Mouse (Mus musculus): Measurements from ENCODE around the gene Reep1. TPM values are rescaled to one million over a fixed set of nuclear protein-coding genes. Genes with fewer than 3 reads are reported as not detected.

Reep1 gene
- polyA plus RNA-seq, 1 experiment from 2014 or later, result 167 TPM

GRCm38 (mm10) chr6:71710323-71710722, 3.0 kb downstream of the Reep1 start:
- Histone ChIP-seq H3K9ac (ENCODE audit: low read length) (no peak overlapping the region), H3K4me2 (ENCODE audit: low read length) (no peak overlapping the region; the same call in 1 of the 2 replicates), H3K4me3 (ENCODE audit: low read depth, low read length) (no peak overlapping the region), H3K36me3 (ENCODE audit: control insufficient read depth, insufficient read depth, low read length) (0 out of 2 replicates have a peak, but pooled peaks cover 7% of the 10 kb centered on the region), H3K27ac (ENCODE audit: low read depth, low read length) (no peak overlapping the region), H3K9me3 (replicated peaks; ENCODE audit: control insufficient read depth, low read length) (no peaks in the 10 kb centered on the region), H3K27me3 (replicated peaks; ENCODE audit: control insufficient read depth, insufficient read depth, low read length) (no peaks in the 10 kb centered on the region), H3K4me1 (ENCODE audit: control insufficient read depth, insufficient read depth, low read length) (peaks cover 9% of the 10 kb centered on the region)
- ATAC-seq (no peak), DNase-seq (ENCODE audit: low spot score) (no peak)
- WGBS, result 95% methylated on average over 3 of the region's 3 CpGs

GRCm38 (mm10) chr6:71711201-71711600, 3.8 kb downstream of the Reep1 start:
- no peaks in the 10 kb centered on the region for H3K27me3 ChIP-seq (replicated peaks; ENCODE audit: control insufficient read depth, insufficient read depth, low read length)
- H3K4me1 ChIP-seq (ENCODE audit: control insufficient read depth, insufficient read depth, low read length), result peaks cover 9% of the 10 kb centered on the region
- 43% methylated on average over 5 of the region's 5 CpGs for WGBS
- H3K9me3 ChIP-seq (replicated peaks; ENCODE audit: control insufficient read depth, low read length), result no peaks in the 10 kb centered on the region
- DNase-seq (ENCODE audit: low spot score) (peak; percentile 11), ATAC-seq (no peak)
- H3K27ac ChIP-seq (ENCODE audit: low read depth, low read length), result no peak overlapping the region
- no peak overlapping the region for H3K4me2 ChIP-seq (ENCODE audit: low read length)
- H3K9ac ChIP-seq (ENCODE audit: low read length), result no peak overlapping the region
- 0 out of 2 replicates have a peak, but pooled peaks cover 7% of the 10 kb centered on the region for H3K36me3 ChIP-seq (ENCODE audit: control insufficient read depth, insufficient read depth, low read length)
- no peak overlapping the region for H3K4me3 ChIP-seq (ENCODE audit: low read depth, low read length)

DNA sequence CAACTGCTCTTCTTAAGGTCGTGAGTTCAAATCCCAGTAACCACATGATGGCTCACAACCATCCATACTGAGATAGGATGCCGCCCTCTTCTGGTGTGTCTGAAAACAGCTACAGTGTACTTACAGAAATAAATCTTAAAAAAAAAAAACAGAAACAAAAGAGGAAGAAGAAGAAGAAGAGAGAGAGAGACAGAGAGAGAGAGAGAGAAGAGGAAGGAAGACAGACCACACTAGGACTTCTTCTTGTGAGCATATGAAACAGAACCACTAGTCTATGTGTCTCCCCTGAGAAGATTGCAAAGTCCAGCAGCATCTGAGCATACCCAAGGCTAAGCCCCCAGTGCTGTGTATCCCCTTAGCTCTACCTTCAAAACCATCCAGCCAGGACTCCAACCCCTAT, 6.2 kb downstream of the Reep1 start:
- H3K4me3 ChIP-seq (ENCODE audit: low read depth, low read length), result no peak overlapping the region
- ATAC-seq, result no peak
- WGBS, result 77% methylated on average over 2 of the region's 2 CpGs
- H3K4me2 ChIP-seq (ENCODE audit: low read length), result no peak overlapping the region
- no peaks in the 10 kb centered on the region for H3K27me3 ChIP-seq (replicated peaks; ENCODE audit: control insufficient read depth, insufficient read depth, low read length)
- no peaks in the 10 kb centered on the region for H3K9me3 ChIP-seq (replicated peaks; ENCODE audit: control insufficient read depth, low read length)
- DNase-seq (ENCODE audit: low spot score), result no peak
- no peak overlapping the region for H3K9ac ChIP-seq (ENCODE audit: low read length)
- 0 out of 2 replicates have a peak, but pooled peaks cover 7% of the 10 kb centered on the region for H3K36me3 ChIP-seq (ENCODE audit: control insufficient read depth, insufficient read depth, low read length)
- no peak overlapping the region for H3K27ac ChIP-seq (ENCODE audit: low read depth, low read length)
- peaks cover 9% of the 10 kb centered on the region for H3K4me1 ChIP-seq (ENCODE audit: control insufficient read depth, insufficient read depth, low read length)

GRCm38 (mm10) chr6:71715006-71715405, 7.6 kb downstream of the Reep1 start:
- no peaks in the 10 kb centered on the region for H3K9me3 ChIP-seq (replicated peaks; ENCODE audit: control insufficient read depth, low read length)
- 0 out of 2 replicates have a peak, but pooled peaks cover 7% of the 10 kb centered on the region for H3K36me3 ChIP-seq (ENCODE audit: control insufficient read depth, insufficient read depth, low read length)
- H3K4me3 ChIP-seq (ENCODE audit: low read depth, low read length), result no peak overlapping the region
- H3K27ac ChIP-seq (ENCODE audit: low read depth, low read length), result no peak overlapping the region
- no peaks in the 10 kb centered on the region for H3K27me3 ChIP-seq (replicated peaks; ENCODE audit: control insufficient read depth, insufficient read depth, low read length)
- H3K9ac ChIP-seq (ENCODE audit: low read length), result no peak overlapping the region
- no peak for DNase-seq (ENCODE audit: low spot score)
- H3K4me2 ChIP-seq (ENCODE audit: low read length), result no peak overlapping the region
- WGBS, result 74% methylated on average over 5 of the region's 5 CpGs
- ATAC-seq, result no peak
- no peaks in the 10 kb centered on the region for H3K4me1 ChIP-seq (ENCODE audit: control insufficient read depth, insufficient read depth, low read length)

DNA sequence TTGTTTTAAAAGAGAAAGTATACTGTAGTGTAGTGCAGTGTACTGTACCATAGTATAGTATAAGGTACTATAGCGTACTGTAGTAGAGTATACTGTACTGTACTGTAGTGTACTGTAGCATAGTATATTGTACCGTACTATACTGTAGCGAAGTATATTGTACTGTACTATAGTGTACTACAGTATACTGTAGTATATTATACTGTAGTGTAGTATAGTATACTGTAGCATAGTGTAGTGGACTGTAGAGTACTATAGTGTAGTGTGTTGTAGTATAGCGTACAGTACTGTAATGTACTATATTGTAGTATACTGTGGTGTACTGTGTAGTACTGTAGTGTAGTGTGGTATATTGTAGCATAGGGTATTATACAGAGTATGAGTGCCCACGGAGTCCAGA, 9.1 kb downstream of the Reep1 start:
- Histone ChIP-seq H3K27ac (ENCODE audit: low read depth, low read length) (no peak overlapping the region), H3K4me1 (ENCODE audit: control insufficient read depth, insufficient read depth, low read length) (no peaks in the 10 kb centered on the region), H3K4me3 (ENCODE audit: low read depth, low read length) (no peak overlapping the region), H3K9ac (ENCODE audit: low read length) (no peak overlapping the region), H3K9me3 (replicated peaks; ENCODE audit: control insufficient read depth, low read length) (no peaks in the 10 kb centered on the region), H3K27me3 (replicated peaks; ENCODE audit: control insufficient read depth, insufficient read depth, low read length) (no peaks in the 10 kb centered on the region), H3K36me3 (ENCODE audit: control insufficient read depth, insufficient read depth, low read length) (no peaks in the 10 kb centered on the region), H3K4me2 (ENCODE audit: low read length) (no peak overlapping the region)
- ATAC-seq (no peak), DNase-seq (ENCODE audit: low spot score) (no peak)
- WGBS, result 95% methylated on average over 5 of the region's 5 CpGs

DNA sequence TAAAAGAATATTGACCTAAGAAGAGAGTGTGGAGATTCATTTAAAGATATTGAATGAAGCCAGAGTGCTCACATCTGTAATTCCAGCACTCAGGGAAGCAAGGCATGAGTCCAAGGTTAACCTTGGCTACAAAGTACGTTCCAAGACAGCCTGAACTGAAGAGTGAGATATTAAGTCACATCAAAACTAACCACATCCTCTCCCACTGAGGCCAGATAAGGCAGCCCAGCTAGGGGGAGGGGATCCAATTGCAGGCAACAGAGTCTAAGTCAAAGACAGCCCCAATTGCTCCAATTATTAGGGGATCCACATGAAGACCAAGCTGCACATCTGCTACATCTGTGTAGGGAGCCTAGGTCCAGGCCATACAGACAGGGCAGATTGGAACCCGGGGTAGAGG, 11.0 kb downstream of the Reep1 start:
- no peak overlapping the region for H3K4me2 ChIP-seq (ENCODE audit: low read length)
- no peak for DNase-seq (ENCODE audit: low spot score)
- H3K27me3 ChIP-seq (replicated peaks; ENCODE audit: control insufficient read depth, insufficient read depth, low read length), result no peaks in the 10 kb centered on the region
- ATAC-seq, result no peak
- no peaks in the 10 kb centered on the region for H3K4me1 ChIP-seq (ENCODE audit: control insufficient read depth, insufficient read depth, low read length)
- H3K36me3 ChIP-seq (ENCODE audit: control insufficient read depth, insufficient read depth, low read length), result no peaks in the 10 kb centered on the region
- H3K9me3 ChIP-seq (replicated peaks; ENCODE audit: control insufficient read depth, low read length), result no peaks in the 10 kb centered on the region
- H3K27ac ChIP-seq (ENCODE audit: low read depth, low read length), result no peak overlapping the region
- H3K4me3 ChIP-seq (ENCODE audit: low read depth, low read length), result no peak overlapping the region
- 85% methylated on average over 2 of the region's 2 CpGs for WGBS
- no peak overlapping the region for H3K9ac ChIP-seq (ENCODE audit: low read length)

DNA sequence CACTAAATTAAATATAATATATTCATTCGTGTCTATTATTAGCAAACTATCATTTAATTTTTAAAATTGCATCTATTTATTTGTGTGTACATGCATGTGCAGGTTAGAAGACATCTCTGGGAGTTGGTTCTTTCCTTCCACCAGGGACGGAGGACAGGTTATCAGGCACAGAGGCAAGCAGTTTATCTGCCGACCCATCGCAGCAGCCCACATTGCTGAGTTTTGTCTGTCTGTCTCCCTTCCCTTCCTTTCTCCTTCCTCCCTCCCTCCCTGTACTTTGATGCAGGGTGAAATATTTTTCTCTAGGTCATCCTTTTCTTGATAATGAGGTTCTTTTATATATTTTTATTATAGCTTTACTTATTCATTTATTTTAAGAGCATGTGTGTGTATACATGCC, 11.9 kb downstream of the Reep1 start:
- WGBS, result 93% methylated on average over 4 of the region's 4 CpGs

GRCm38 (mm10) chr6:71722988-71723387, 15.6 kb downstream of the Reep1 start:
- Histone ChIP-seq H3K4me1 (ENCODE audit: control insufficient read depth, insufficient read depth, low read length) (no peaks in the 10 kb centered on the region; the same call in 1 of the 2 replicates), H3K27ac (ENCODE audit: low read depth, low read length) (no peak overlapping the region), H3K4me3 (ENCODE audit: low read depth, low read length) (no peak overlapping the region), H3K27me3 (replicated peaks; ENCODE audit: control insufficient read depth, insufficient read depth, low read length) (no peaks in the 10 kb centered on the region), H3K36me3 (ENCODE audit: control insufficient read depth, insufficient read depth, low read length) (no peaks in the 10 kb centered on the region), H3K4me2 (ENCODE audit: low read length) (no peak overlapping the region), H3K9me3 (replicated peaks; ENCODE audit: control insufficient read depth, low read length) (no peaks in the 10 kb centered on the region), H3K9ac (ENCODE audit: low read length) (no peak overlapping the region)
- no peak for DNase-seq (ENCODE audit: low spot score)
- ATAC-seq, result no peak
- WGBS, result 28% methylated on average over 2 of the region's 2 CpGs

More for the DNA sequence above, 11.9 kb downstream of the Reep1 start:
- H3K4me3 ChIP-seq (ENCODE audit: low read depth, low read length), result no peak overlapping the region
- H3K4me2 ChIP-seq (ENCODE audit: low read length), result no peak overlapping the region
- no peak for ATAC-seq
- no peak overlapping the region for H3K27ac ChIP-seq (ENCODE audit: low read depth, low read length)
- H3K4me1 ChIP-seq (ENCODE audit: control insufficient read depth, insufficient read depth, low read length), result no peaks in the 10 kb centered on the region; the same call in 1 of the 2 replicates
- H3K9me3 ChIP-seq (replicated peaks; ENCODE audit: control insufficient read depth, low read length), result no peaks in the 10 kb centered on the region
- H3K36me3 ChIP-seq (ENCODE audit: control insufficient read depth, insufficient read depth, low read length), result no peaks in the 10 kb centered on the region
- H3K9ac ChIP-seq (ENCODE audit: low read length), result no peak overlapping the region
- no peaks in the 10 kb centered on the region for H3K27me3 ChIP-seq (replicated peaks; ENCODE audit: control insufficient read depth, insufficient read depth, low read length)
- no peak for DNase-seq (ENCODE audit: low spot score)

- Histone ChIP-seq H3K27ac (ENCODE audit: low read depth, low read length) (no peak overlapping the region), H3K27me3 (replicated peaks; ENCODE audit: control insufficient read depth, insufficient read depth, low read length) (no peaks in the 10 kb centered on the region), H3K9ac (ENCODE audit: low read length) (no peak overlapping the region), H3K4me3 (ENCODE audit: low read depth, low read length) (no peak overlapping the region), H3K9me3 (replicated peaks; ENCODE audit: control insufficient read depth, low read length) (no peaks in the 10 kb centered on the region), H3K36me3 (ENCODE audit: control insufficient read depth, insufficient read depth, low read length) (no peaks in the 10 kb centered on the region), H3K4me2 (ENCODE audit: low read length) (no peak overlapping the region), H3K4me1 (ENCODE audit: control insufficient read depth, insufficient read depth, low read length) (no peaks in the 10 kb centered on the region; the same call in 1 of the 2 replicates)
- DNase-seq (ENCODE audit: low spot score) (no peak), ATAC-seq (no peak)
- WGBS, result 48% methylated on average over 4 of the region's 4 CpGs
These were observed 16.2 kb downstream of the Reep1 start for GRCm38 (mm10) chr6:71723555-71723954.
